Mouse (Mus musculus) gastrocnemius, adult 8-10 months (tissue): ENCODE results near the gene Smc1b. TPM values are rescaled to one million over a fixed set of nuclear protein-coding genes. Genes with fewer than 3 reads are reported as not detected.
A peak's percentile ranks its signal among the peaks of the same experiment; 100 is the strongest.

Experiments used
- DNase-seq, 2 experiments: peaks; one replicate each; pipeline ENCODE4 v3.0.0; 2022; ENCODE audit warnings: low spot score in 2 of 2
- total RNA-seq, 4 experiments: library from RNA; stranded (reverse); gene quantifications; 2 replicates each; pipeline ENCODE4 v1.2.4; 2022

The Smc1b gene
- not detected for total RNA-seq

GRCm38 (mm10) chr15:85131275-85132192, at the start of gene Smc1b, which contains the start of gene Ribc2:
Gene Smc1b, minus strand, starts transcription at chr15:85131964.
Gene Ribc2, plus strand, starts transcription at chr15:85132078.
- peak in 1 of 2 experiments; percentile 18 for DNase-seq

- no peak for DNase-seq
These were observed 48.6 kb upstream of the Smc1b start for GRCm38 (mm10) chr15:85180368-85180767.

- DNase-seq: no peak
These were observed 47.9 kb upstream of the Smc1b start for GRCm38 (mm10) chr15:85179528-85180180.

GRCm38 (mm10) chr15:85178172-85178571, 46.4 kb upstream of the Smc1b start:
- DNase-seq: no peak

- DNase-seq: no peak
These were observed 45.8 kb upstream of the Smc1b start for GRCm38 (mm10) chr15:85177576-85177975.

- DNase-seq: no peak
These were observed 42.3 kb upstream of the Smc1b start for GRCm38 (mm10) chr15:85174060-85174459.

GRCm38 (mm10) chr15:85173425-85173824, 41.7 kb upstream of the Smc1b start:
- DNase-seq: no peak

- DNase-seq: peak; percentile 33 to 68
These were observed 40.3 kb upstream of the Smc1b start for GRCm38 (mm10) chr15:85172054-85172453.

- no peak for DNase-seq
These were observed 35.4 kb upstream of the Smc1b start for GRCm38 (mm10) chr15:85167086-85167679.

- DNase-seq: no peak
These were observed 34.7 kb upstream of the Smc1b start for GRCm38 (mm10) chr15:85166433-85166933.

- peak; percentile 37 to 66 for DNase-seq
These were observed 31.2 kb upstream of the Smc1b start for GRCm38 (mm10) chr15:85162693-85163663.

- no peak for DNase-seq
These were observed 29.7 kb upstream of the Smc1b start for GRCm38 (mm10) chr15:85161416-85161815.

- no peak for DNase-seq
These were observed 24.4 kb upstream of the Smc1b start for GRCm38 (mm10) chr15:85156198-85156597.

GRCm38 (mm10) chr15:85154091-85154490, 22.3 kb upstream of the Smc1b start:
- no peak for DNase-seq

GRCm38 (mm10) chr15:85152577-85152976, 20.8 kb upstream of the Smc1b start:
- peak in 1 of 2 experiments; percentile 54 for DNase-seq

GRCm38 (mm10) chr15:85151433-85151918, 19.7 kb upstream of the Smc1b start:
- peak; percentile 52 to 54 for DNase-seq

- DNase-seq: peak in 1 of 2 experiments; percentile 1
These were observed 12.5 kb upstream of the Smc1b start for GRCm38 (mm10) chr15:85144249-85144648.

GRCm38 (mm10) chr15:85143747-85144146, 12.0 kb upstream of the Smc1b start:
- peak in 1 of 2 experiments; percentile 2 for DNase-seq

- peak in 1 of 2 experiments; percentile 2 for DNase-seq
These were observed 11.4 kb upstream of the Smc1b start for GRCm38 (mm10) chr15:85143161-85143560.

- peak in 1 of 2 experiments; percentile 2 for DNase-seq
These were observed 10.7 kb upstream of the Smc1b start for GRCm38 (mm10) chr15:85142441-85142840.
